Mouse (Mus musculus) G1E (cell line): Measurements from ENCODE around the gene Ttll10. TPM values are rescaled to one million over a fixed set of nuclear protein-coding genes. Genes with fewer than 3 reads are reported as not detected.

ENCODE experiments used
- ATAC-seq: 2 replicates; pipeline ENCODE4 v1.8.0; 2016; ENCODE audit warnings: mild to moderate bottlenecking; ENCODE audit not compliant: insufficient number of reproducible peaks, poor library complexity, low FRiP score, severe bottlenecking; ENCODE audit errors: extremely low read depth
- DNase-seq: peaks from one replicate; pipeline ENCODE4 v3.0.0; 2012; ENCODE audit warnings: low spot score
- H3K27me3 ChIP-seq: 2 replicates; pipeline ENCODE4 v1.6.1; 2012; ENCODE audit warnings: mild to moderate bottlenecking, low read length, inconsistent platforms; ENCODE audit not compliant: insufficient read depth
- H3K36me3 ChIP-seq: replicated peaks from 2 replicates; pipeline ENCODE3; 2012; ENCODE audit warnings: mild to moderate bottlenecking, inconsistent platforms
- H3K4me1 ChIP-seq: 2 replicates; pipeline ENCODE4 v1.6.1; 2012; ENCODE audit warnings: low read depth, low read length, inconsistent platforms, mixed read lengths; ENCODE audit not compliant: insufficient read depth
- H3K4me3 ChIP-seq: 2 replicates; pipeline ENCODE4 v1.5.1; 2012; ENCODE audit warnings: low read depth, mild to moderate bottlenecking, inconsistent platforms, low read length, moderate library complexity, mixed read lengths
- H3K9me3 ChIP-seq: replicated peaks from 2 replicates; pipeline ENCODE4 v1.6.1; 2012; ENCODE audit warnings: inconsistent platforms
- CTCF ChIP-seq: IDR thresholded peaks from 2 replicates; pipeline ENCODE4 v1.5.1; 2012; ENCODE audit warnings: low read depth, low read length, inconsistent platforms, mixed read lengths
- GATA1 ChIP-seq: IDR thresholded peaks from 2 replicates; pipeline ENCODE4 v1.6.1; 2012; ENCODE audit warnings: borderline replicate concordance, low read length, inconsistent platforms, mixed read lengths
- GATA2 ChIP-seq: IDR thresholded peaks from 2 replicates; pipeline ENCODE4 v1.6.1; 2012; ENCODE audit warnings: low read depth, low read length, inconsistent platforms, borderline replicate concordance
- POLR2AphosphoS5 ChIP-seq: IDR thresholded peaks from 2 replicates; pipeline ENCODE4 v1.6.1; 2012; ENCODE audit warnings: low read depth, low read length, inconsistent platforms; ENCODE audit not compliant: insufficient replicate concordance
- TAL1 ChIP-seq: conservative IDR thresholded peaks from 2 replicates; pipeline ENCODE4 v1.6.1; 2012; ENCODE audit warnings: low read depth, low read length, inconsistent platforms, mixed read lengths
- polyA plus RNA-seq: library from polyadenylated mRNA; stranded (reverse); fragments of >175 nt; gene quantifications from 2 replicates; pipeline ENCODE4 v1.2.3, GENCODE M21; 2012
- total RNA-seq, 2 experiments: library from RNA; stranded (forward) in 1 of 2; stranded (reverse) in 1 of 2; fragments of 200-1000 nt in 1 of 2; fragments of >200 nt in 1 of 2; fragmentation: Nextera tagmentation in 1 of 2; gene quantifications; 2 replicates each; pipeline ENCODE4 v1.2.3; 2014 to 2017

The Ttll10 gene
- total and polyA plus RNA-seq, 3 experiments, result 1.5 TPM; not detected in 2

DNA sequence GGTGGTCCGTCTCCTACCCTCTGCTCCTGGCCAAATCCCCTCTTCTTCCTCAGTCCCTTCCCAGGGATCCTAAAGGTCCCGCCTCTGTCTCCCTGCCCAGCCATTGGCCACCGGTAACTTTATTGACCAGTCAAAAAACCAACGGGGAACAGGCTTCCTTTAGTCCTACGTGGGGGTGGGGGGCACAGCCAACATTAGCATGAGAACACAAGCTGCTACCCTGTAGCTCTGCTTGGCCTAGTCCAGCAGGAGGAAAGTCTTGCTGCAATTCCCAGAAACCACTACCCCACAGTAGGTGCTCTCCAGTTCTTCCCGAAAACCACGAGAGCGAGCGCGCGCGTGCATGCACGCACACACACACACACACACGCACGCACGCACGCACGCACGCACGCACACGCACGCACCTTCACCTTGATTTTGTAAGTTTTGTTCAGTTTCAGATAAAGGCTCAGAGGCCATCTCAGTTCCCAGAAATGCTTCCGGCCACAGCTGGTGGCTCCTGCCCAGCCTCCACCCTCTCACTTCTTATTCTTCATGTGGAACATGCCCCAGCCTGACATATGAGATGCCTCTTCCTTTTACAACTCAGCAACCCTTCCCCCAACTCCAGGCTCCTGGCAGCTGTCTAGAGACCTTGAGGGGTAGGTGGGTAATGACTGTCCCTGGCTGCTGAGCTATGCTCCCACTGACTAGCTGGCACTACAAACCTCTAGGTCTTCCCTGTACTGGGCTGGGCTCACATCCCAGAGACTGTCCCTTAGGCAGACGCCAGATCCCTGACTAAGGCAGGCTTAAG, 27.4 kb downstream of the Ttll10 start:
- DNase-seq, result no peak
- H3K4me1 ChIP-seq, result peaks cover 15% of the 10 kb centered on the region
- no peak overlapping the region for H3K4me3 ChIP-seq
- H3K27me3 ChIP-seq, result peaks cover 30% of the 10 kb centered on the region
- TF ChIP-seq CTCF, result no peak
- no peak for TF ChIP-seq GATA2
- TF ChIP-seq GATA1, result no peak
- no peak for TF ChIP-seq TAL1
- no peak for TF ChIP-seq POLR2AphosphoS5
- no peaks in the 10 kb centered on the region for H3K36me3 ChIP-seq
- 0 out of 2 replicates have a peak, but pooled peaks have one; percentile 8 for ATAC-seq
- H3K9me3 ChIP-seq, result no peaks in the 10 kb centered on the region

DNA sequence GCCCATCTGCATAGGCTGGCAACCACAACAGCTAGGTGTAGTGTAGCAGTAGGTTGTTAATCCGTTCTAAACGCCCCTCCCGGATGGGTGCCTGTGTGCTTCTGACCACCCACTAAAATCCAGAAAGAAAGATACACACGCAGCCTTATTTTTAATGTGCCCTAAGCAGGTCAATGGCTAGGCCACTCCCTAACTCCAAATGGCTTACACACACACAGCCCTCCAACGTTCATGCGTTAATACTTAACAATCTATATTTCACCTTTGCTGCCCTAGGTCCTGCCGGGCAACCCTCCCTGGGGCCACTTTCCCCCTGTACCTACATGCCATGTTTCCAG, 28.0 kb downstream of the Ttll10 start:
- Histone ChIP-seq H3K27me3 (peaks cover 31% of the 10 kb centered on the region), H3K4me3 (no peak overlapping the region), H3K4me1 (peaks cover 15% of the 10 kb centered on the region), H3K9me3 (no peaks in the 10 kb centered on the region), H3K36me3 (no peaks in the 10 kb centered on the region)
- TF ChIP-seq GATA2 (no peak), CTCF (no peak), GATA1 (no peak), POLR2AphosphoS5 (no peak), TAL1 (no peak)
- ATAC-seq (no peak), DNase-seq (no peak)

DNA sequence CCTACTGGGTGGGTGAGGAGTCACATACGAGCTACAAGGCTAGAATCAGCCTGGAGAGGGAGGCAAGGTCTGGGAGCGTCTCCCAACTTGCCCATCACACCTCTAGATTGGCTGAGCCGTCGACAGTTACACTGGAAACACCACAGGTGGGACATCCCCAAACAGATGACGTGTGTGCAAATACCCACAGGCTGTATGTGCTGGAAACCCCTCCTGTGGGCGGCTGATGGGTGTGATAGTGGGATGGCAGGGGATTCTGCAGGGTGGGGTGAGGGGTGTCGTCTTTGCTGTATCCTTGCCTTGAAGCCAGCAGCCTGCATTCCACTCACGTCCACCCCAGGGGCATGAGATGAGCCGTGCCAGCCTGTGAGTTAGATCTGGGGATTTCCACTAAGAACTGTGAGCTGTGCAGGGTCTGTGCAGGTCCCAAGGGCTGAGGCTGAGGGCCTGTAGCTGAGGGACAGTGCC, 28.5 kb downstream of the Ttll10 start:
- H3K4me1 ChIP-seq, result peaks cover 15% of the 10 kb centered on the region
- no peak overlapping the region for H3K4me3 ChIP-seq
- no peak for ATAC-seq
- H3K9me3 ChIP-seq, result no peaks in the 10 kb centered on the region
- no peak for DNase-seq
- H3K27me3 ChIP-seq, result peaks cover 30% of the 10 kb centered on the region
- no peak for TF ChIP-seq GATA2
- no peak for TF ChIP-seq TAL1
- no peak for TF ChIP-seq CTCF
- TF ChIP-seq POLR2AphosphoS5, result no peak
- no peak for TF ChIP-seq GATA1
- H3K36me3 ChIP-seq, result no peaks in the 10 kb centered on the region

DNA sequence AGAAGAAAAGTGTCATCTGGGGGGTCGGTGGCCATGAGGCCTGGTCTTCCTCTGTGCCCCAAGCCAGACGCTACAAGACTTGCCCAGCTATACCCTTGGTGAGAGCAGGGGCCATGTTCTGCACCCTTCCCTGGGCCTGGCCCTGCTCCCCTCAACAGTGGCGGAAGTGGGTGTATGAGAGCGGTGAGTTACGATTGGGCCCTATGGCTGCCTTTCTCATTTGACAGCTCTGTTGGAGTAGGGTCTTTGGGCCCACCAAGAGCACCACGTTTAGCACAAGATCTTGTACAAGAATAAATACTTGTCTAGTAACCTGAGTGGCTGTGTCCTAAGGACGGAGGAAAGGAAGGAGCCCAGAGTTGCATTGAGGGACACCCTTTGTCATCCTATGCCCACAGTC, 30.6 kb downstream of the Ttll10 start:
- DNase-seq, result no peak
- TF ChIP-seq POLR2AphosphoS5 (no peak), GATA1 (no peak), GATA2 (no peak), CTCF (no peak), TAL1 (no peak)
- H3K9me3 ChIP-seq, result no peaks in the 10 kb centered on the region
- H3K27me3 ChIP-seq, result peaks cover 23% of the 10 kb centered on the region
- peaks cover 15% of the 10 kb centered on the region for H3K4me1 ChIP-seq
- no peak for ATAC-seq
- no peaks in the 10 kb centered on the region for H3K36me3 ChIP-seq
- no peak overlapping the region for H3K4me3 ChIP-seq

DNA sequence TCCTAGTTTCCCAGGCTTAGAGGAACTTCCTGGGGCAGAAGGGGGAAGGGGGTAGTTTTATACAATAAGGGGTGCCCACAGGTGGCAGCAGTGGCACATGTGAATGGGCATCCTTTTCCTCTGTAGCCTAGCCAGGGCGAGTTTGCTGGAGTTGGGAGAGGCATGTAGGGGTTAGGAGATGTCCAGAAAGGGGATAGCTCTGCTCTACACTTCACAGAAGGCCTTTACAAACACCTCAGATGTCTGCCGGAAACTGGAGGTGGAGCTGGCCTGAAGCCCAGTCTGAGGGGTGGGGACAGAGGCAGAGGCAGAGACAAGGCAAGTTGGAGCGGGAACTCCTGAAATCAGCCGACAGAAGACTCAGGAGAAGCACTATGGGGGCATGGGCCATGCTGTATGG, 33.2 kb downstream of the Ttll10 start, which contains the start of gene Tnfrsf18:
TSS of gene Tnfrsf18 (plus strand) at position 152 of the 400 bp plus-strand sequence.
- Histone ChIP-seq H3K27me3 (peaks cover 13% of the 10 kb centered on the region; the same call in 1 of the 2 replicates), H3K4me3 (no peak within 1 kb of the TSS), H3K36me3 (no peaks in the 10 kb centered on the region), H3K4me1 (peaks cover 16% of the 10 kb centered on the region), H3K9me3 (no peaks in the 10 kb centered on the region)
- no peak for DNase-seq
- TF ChIP-seq CTCF, result no peak
- no peak for TF ChIP-seq POLR2AphosphoS5
- no peak for TF ChIP-seq GATA1
- TF ChIP-seq TAL1, result no peak
- no peak for TF ChIP-seq GATA2
- no peak for ATAC-seq

DNA sequence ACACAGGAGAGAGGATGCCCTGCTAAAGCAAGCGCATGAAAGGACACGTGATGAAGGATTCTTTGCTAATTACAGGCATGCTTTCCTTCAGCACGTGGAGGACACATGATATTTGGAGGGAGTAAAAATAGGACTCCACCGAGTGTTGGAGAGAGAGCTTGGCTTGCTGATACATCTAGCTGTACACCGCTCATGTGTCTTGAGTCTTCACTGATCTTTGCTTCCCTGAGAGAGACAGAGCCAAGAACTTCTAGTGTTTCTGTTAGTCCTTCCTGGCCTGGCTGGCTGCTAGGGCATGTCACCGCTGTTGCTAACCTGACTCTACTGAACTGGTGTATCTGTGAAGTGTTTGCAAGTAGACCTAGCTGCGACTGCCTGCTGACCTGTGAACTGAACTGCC, 35.0 kb downstream of the Ttll10 start:
- ATAC-seq, result no peak
- peaks cover 12% of the 10 kb centered on the region for H3K4me1 ChIP-seq
- H3K36me3 ChIP-seq, result no peaks in the 10 kb centered on the region

More for the DNA sequence above, 35.0 kb downstream of the Ttll10 start:
- Histone ChIP-seq H3K4me3 (no peak overlapping the region), H3K9me3 (no peaks in the 10 kb centered on the region), H3K27me3 (peaks cover 10% of the 10 kb centered on the region; the same call in 1 of the 2 replicates)
- TF ChIP-seq CTCF (no peak), GATA1 (no peak), TAL1 (no peak), GATA2 (no peak), POLR2AphosphoS5 (no peak)
- no peak for DNase-seq
